Mouse (Mus musculus) ES-E14 (cell line): Measurements from ENCODE around the gene Cers5. TPM values are rescaled to one million over a fixed set of nuclear protein-coding genes. Genes with fewer than 3 reads are reported as not detected.

Source experiments
- DNase-seq: peaks from one replicate; pipeline ENCODE4 v3.0.0-alpha.2; 2013; ENCODE audit warnings: low read depth, low spot score
- H3K27ac ChIP-seq: 2 replicates; pipeline ENCODE4 v1.5.1; 2012; ENCODE audit warnings: low read depth, mild to moderate bottlenecking, low read length, moderate library complexity, mixed read lengths; ENCODE audit not compliant: poor library complexity, insufficient read depth, severe bottlenecking
- H3K36me3 ChIP-seq: 2 replicates; pipeline ENCODE4 v1.6.1; 2012; ENCODE audit warnings: mild to moderate bottlenecking, low read length, moderate library complexity, mixed read lengths; ENCODE audit not compliant: control insufficient read depth, poor library complexity, insufficient read depth, severe bottlenecking
- H3K4me1 ChIP-seq, 2 experiments: fragments of 150-350 bp in 1 of 2; sonication (generic) in 1 of 2; 2 replicates each; pipeline ENCODE4 v1.6.1; 2012; ENCODE audit warnings: low read length in 2 of 2, mild to moderate bottlenecking in 1 of 2, mixed read lengths in 1 of 2; ENCODE audit not compliant: control insufficient read depth in 2 of 2, insufficient read depth in 2 of 2, poor library complexity in 1 of 2
- H3K4me3 ChIP-seq, 2 experiments: fragments of 150-350 bp in 1 of 2; sonication (generic) in 1 of 2; 2 replicates each; pipeline ENCODE4 v1.5.1; 2012; ENCODE audit warnings: low read length in 2 of 2, low read depth in 1 of 2, mild to moderate bottlenecking in 1 of 2, mixed read lengths in 1 of 2; ENCODE audit not compliant: insufficient read depth in 1 of 2, poor library complexity in 1 of 2, severe bottlenecking in 1 of 2
- H3K9ac ChIP-seq: 2 replicates; pipeline ENCODE4 v1.6.1; 2012; ENCODE audit warnings: low read depth, mild to moderate bottlenecking, low read length, mixed read lengths; ENCODE audit not compliant: poor library complexity, insufficient read depth, severe bottlenecking
- H3K9me3 ChIP-seq: fragments of 150-350 bp; sonication (generic); 2 replicates; pipeline ENCODE4 v1.6.1; 2012; ENCODE audit warnings: low read depth, mild to moderate bottlenecking, low read length; ENCODE audit not compliant: control insufficient read depth, insufficient read depth
- CHD2 ChIP-seq: IDR thresholded peaks from 2 replicates; pipeline ENCODE4 v1.6.1; 2014; ENCODE audit warnings: mild to moderate bottlenecking, low read depth, low read length, inconsistent platforms
- HCFC1 ChIP-seq: IDR thresholded peaks from 2 replicates; pipeline ENCODE4 v1.6.1; 2012; ENCODE audit warnings: low read length, inconsistent platforms, borderline replicate concordance; ENCODE audit not compliant: insufficient read depth
- MAFK ChIP-seq: IDR thresholded peaks from 2 replicates; pipeline ENCODE4 v1.6.1; 2014; ENCODE audit warnings: mild to moderate bottlenecking, low read depth, low read length, inconsistent platforms; ENCODE audit not compliant: insufficient read depth
- ZC3H11A ChIP-seq: IDR thresholded peaks from 2 replicates; pipeline ENCODE4 v1.6.1; 2012; ENCODE audit warnings: low read depth, mild to moderate bottlenecking, inconsistent platforms, low read length, borderline replicate concordance
- ZNF384 ChIP-seq: IDR thresholded peaks from 2 replicates; pipeline ENCODE4 v1.6.1; 2012; ENCODE audit warnings: low read depth, low read length, inconsistent platforms
- in situ Hi-C, 2 experiments: fragments of 600-800 bp; cut with MboI; formaldehyde crosslinking; loops; one replicate each; pipeline ENCODE4 v1.15.1; 2025; ENCODE audit warnings: low sequenced_read_pairs in 2 of 2, inconsistent platforms in 1 of 2; ENCODE audit not compliant: unreplicated experiment in 2 of 2
- total RNA-seq: library from RNA; depleted of rRNA; stranded (reverse); fragments of 300-350 nt; gene quantifications from 2 replicates; pipeline ENCODE4 v1.2.3, GENCODE M21; 2012

Cers5 gene
- total RNA-seq, 1 experiment: 126 TPM

DNA sequence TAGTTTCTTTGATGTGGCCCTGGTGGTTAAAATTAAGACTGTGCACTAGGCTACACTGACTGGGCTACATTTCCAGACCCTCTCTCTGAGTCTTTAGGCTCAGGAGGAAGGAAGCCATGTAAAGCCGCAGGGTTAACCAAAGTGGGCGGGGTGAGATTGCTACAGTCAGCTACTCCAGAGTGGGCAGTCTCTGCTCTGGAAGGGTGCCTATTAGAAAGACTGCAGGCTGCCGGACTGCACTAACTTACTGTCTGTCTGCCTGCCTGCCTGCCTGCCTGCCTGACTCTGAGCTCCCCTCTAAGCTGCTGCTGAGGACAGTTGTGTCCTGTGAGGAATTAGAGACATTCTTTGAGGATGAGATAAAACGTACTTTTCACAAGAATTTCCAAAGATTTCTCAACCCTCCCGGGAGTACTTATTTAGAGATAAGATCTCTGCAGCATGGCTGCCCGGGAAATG, 30.5 kb upstream of the Cers5 start:
- Histone ChIP-seq H3K4me1 (peaks cover 5 to 10% of the 10 kb centered on the region in 2 experiments; a peak in 3 of 4 replicates), H3K27ac (no peak overlapping the region), H3K4me3 (no peak overlapping the region), H3K9ac (no peak overlapping the region), H3K9me3 (no peaks in the 10 kb centered on the region), H3K36me3 (peaks cover 19% of the 10 kb centered on the region; the same call in 1 of the 2 replicates)
- TF ChIP-seq HCFC1: no peak
- TF ChIP-seq ZC3H11A: no peak
- TF ChIP-seq CHD2: no peak
- no peak for TF ChIP-seq MAFK
- no peak for TF ChIP-seq ZNF384
- in situ Hi-C loops: no loop called here
- DNase-seq: no peak

GRCm38 (mm10) chr15:99801885-99802572, 29.3 kb upstream of the Cers5 start:
- TF ChIP-seq MAFK: no peak
- no peak for TF ChIP-seq ZC3H11A
- TF ChIP-seq HCFC1: no peak
- TF ChIP-seq ZNF384: no peak
- no peak for TF ChIP-seq CHD2
- Histone ChIP-seq H3K36me3 (peaks cover 16% of the 10 kb centered on the region; the same call in 1 of the 2 replicates), H3K4me3 (no peak overlapping the region), H3K9me3 (no peaks in the 10 kb centered on the region), H3K9ac (no peak overlapping the region), H3K27ac (no peak overlapping the region), H3K4me1 (peaks cover 5 to 9% of the 10 kb centered on the region in 2 experiments; a peak in 3 of 4 replicates)
- in situ Hi-C loops: no loop called here
- no peak for DNase-seq

DNA sequence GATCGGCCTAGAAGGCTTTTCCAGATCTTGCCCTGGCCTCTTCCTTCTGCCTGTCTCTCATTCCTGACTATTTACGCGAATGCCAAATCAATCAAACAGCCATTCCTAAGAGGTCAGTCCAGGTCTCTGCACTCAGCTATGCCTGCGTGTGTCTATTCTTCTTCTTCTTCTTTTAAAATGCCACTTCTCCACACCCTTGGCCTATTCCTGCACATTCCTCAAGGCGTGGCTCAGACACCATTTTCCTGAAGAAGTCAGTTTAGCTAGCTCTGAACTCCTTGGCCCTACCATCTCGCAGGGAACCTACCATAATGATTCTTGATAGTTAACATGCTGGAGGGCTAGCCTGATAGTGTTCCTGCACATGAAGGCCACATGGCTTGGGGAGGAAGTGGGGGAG, 27.0 kb upstream of the Cers5 start:
- H3K9ac ChIP-seq: no peak overlapping the region; the same call in 1 of the 2 replicates

DNA sequence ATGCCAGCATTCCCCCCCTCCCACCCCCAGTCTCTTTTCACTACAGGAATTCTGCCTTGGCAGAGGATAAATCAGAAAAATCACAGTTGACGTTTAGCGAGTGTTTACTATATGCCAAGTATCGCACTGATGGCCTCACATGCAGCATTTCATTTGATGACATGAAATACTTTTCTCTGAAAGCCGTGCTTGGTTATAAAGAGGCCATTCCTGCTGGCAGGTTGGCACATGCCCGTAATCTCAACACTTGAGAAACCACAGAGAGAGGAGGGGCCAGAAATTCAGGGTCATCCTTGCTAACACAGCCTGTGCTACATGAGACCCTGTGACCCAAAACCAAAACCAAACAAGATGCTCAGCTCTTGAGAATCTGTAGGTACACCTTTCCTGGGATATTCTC, 25.2 kb upstream of the Cers5 start:
- in situ Hi-C loops: no loop called here
- no peak for DNase-seq
- no peak overlapping the region for H3K27ac ChIP-seq
- no peak for TF ChIP-seq CHD2
- peaks cover 0 to 5% of the 10 kb centered on the region in 2 experiments; a peak in 2 of 4 replicates for H3K4me1 ChIP-seq
- no peak overlapping the region for H3K4me3 ChIP-seq
- H3K9me3 ChIP-seq: no peaks in the 10 kb centered on the region
- peak overlapping the region; percentile 19; the same call in 1 of the 2 replicates for H3K9ac ChIP-seq
- peaks cover 22% of the 10 kb centered on the region; the same call in 1 of the 2 replicates for H3K36me3 ChIP-seq

More for the DNA sequence above, 27.0 kb upstream of the Cers5 start:
- H3K9me3 ChIP-seq: no peaks in the 10 kb centered on the region
- no peak overlapping the region for H3K4me3 ChIP-seq
- in situ Hi-C loops: no loop called here
- H3K36me3 ChIP-seq: peaks cover 10% of the 10 kb centered on the region; the same call in 1 of the 2 replicates
- H3K27ac ChIP-seq: peak overlapping the region; percentile 45; the same call in 1 of the 2 replicates
- H3K4me1 ChIP-seq: peaks cover 0 to 5% of the 10 kb centered on the region in 2 experiments; a peak in 3 of 4 replicates
- no peak for TF ChIP-seq ZNF384
- no peak for TF ChIP-seq CHD2
- no peak for TF ChIP-seq MAFK
- TF ChIP-seq HCFC1: no peak
- no peak for TF ChIP-seq ZC3H11A
- DNase-seq: no peak
